Mouse (Mus musculus) G1E (cell line): ENCODE results near the gene March5.

ENCODE experiments used
- CTCF ChIP-seq: IDR thresholded peaks from 2 replicates; pipeline ENCODE4 v1.5.1; 2012; ENCODE audit warnings: low read depth, low read length, inconsistent platforms, mixed read lengths
- GATA1 ChIP-seq: IDR thresholded peaks from 2 replicates; pipeline ENCODE4 v1.6.1; 2012; ENCODE audit warnings: borderline replicate concordance, low read length, inconsistent platforms, mixed read lengths

DNA sequence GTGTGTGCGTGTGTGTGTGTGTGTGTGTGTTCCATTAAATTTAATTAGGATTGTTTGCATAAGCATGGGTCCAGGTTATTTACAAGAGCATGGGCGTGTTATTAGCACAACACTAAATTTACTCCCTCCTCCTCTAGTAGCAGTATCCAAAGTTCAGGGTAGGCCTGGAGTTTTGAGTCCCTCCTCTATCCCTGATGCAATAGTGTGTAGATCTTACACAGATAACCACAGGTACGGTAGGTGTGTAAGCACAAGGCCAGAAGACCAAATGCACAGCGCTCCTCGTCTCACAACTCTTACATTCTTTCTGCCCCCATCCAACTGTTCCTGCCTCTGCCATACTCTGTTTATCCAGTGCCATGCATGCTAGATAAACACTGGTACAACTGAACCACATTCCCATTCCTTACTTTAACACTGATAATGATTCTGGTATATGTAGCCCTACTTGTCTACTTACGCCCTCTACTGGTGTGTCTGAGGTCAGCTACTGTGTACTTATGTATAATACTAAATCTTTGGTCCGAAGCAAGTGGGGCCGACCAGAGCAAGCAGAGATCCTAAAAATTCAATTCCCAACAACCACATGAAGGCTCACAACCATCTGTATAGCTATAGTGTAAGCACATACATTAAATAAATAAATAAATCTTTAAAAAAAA, 2.3 kb downstream of the March5 start:
- TF ChIP-seq CTCF (no peak), GATA1 (no peak)
